18 mouse cellular contexts compared by ENCODE assay signal in genomic region chr16:38592026-38592678, GRCm38 (mm10). TPM values are rescaled to one million over a fixed set of nuclear protein-coding genes. Genes with fewer than 3 reads are reported as not detected.
DNase-seq lines count a peak whose midpoint lies in the region; ATAC-seq and TF ChIP-seq lines count a peak whose summit lies in the region.
"Had no signal": no experiment of that assay in that cellular context is flagged by ENCODE, and none has a peak within 500 bp of the region (broad histone marks: within the 10 kb centered on the region; RNA-seq: fewer than 3 reads in every experiment).

No protein-coding gene starts in this region.

- no peak for TF ChIP-seq CTCF in heart, adult 2 months (IDR thresholded peaks at IDR 0.05)

- no peaks in the 10 kb centered on the region; the same call in 1 of the 2 replicates for H3K9me3 ChIP-seq in kidney, embryonic 16.5 days (ENCODE audit: low read length)
- H3K9me3 ChIP-seq: heart, embryonic 13.5 days; limb, embryonic 12.5 days; stomach, embryonic 15.5 days had no signal

- no peaks in the 10 kb centered on the region for H3K27me3 ChIP-seq in heart, adult 2 months (ENCODE audit: control insufficient read depth, insufficient read depth, low read length)
- H3K27me3 ChIP-seq in kidney, embryonic 16.5 days (ENCODE audit: insufficient read depth, low read length): no peaks in the 10 kb centered on the region
- H3K27me3 ChIP-seq: heart, embryonic 13.5 days; limb, embryonic 12.5 days; stomach, embryonic 15.5 days had no signal

- no peak overlapping the region for H3K4me2 ChIP-seq in kidney, embryonic 16.5 days (replicated peaks; ENCODE audit: low read depth, low read length)
- H3K4me2 ChIP-seq: heart, embryonic 13.5 days; limb, embryonic 12.5 days; stomach, embryonic 15.5 days had no signal

- no peak overlapping the region for H3K4me3 ChIP-seq in heart, adult 2 months
- no peak overlapping the region for H3K4me3 ChIP-seq in kidney, embryonic 16.5 days (ENCODE audit: low read length)
- H3K4me3 ChIP-seq: erythroblast, embryonic 14.5 days; heart, embryonic 13.5 days; limb, embryonic 12.5 days; stomach, embryonic 15.5 days had no signal

- no peak for TF ChIP-seq EP300 in heart, adult 2 months (IDR thresholded peaks at IDR 0.05; ENCODE audit: insufficient read depth, low read depth, low read length)

- H3K9ac ChIP-seq in heart, adult 2 months (ENCODE audit: low read depth, low read length): no peak overlapping the region
- H3K9ac ChIP-seq in kidney, embryonic 16.5 days (replicated peaks; ENCODE audit: low read length): no peak overlapping the region
- H3K9ac ChIP-seq: heart, embryonic 13.5 days; limb, embryonic 12.5 days; stomach, embryonic 15.5 days had no signal

- H3K4me1 ChIP-seq in heart, adult 2 months (ENCODE audit: control insufficient read depth, insufficient read depth, low read length): peaks cover 9% of the 10 kb centered on the region
- H3K4me1 ChIP-seq in kidney, embryonic 16.5 days (ENCODE audit: insufficient read depth, low read length): no peaks in the 10 kb centered on the region
- H3K4me1 ChIP-seq: heart, embryonic 13.5 days; limb, embryonic 12.5 days; stomach, embryonic 15.5 days had no signal

- H3K79me2 ChIP-seq in heart, adult 2 months (replicated peaks; ENCODE audit: control insufficient read depth, insufficient read depth, low read length): no peaks in the 10 kb centered on the region

- H3K27ac ChIP-seq in heart, adult 2 months: peak overlapping the region; percentile 70
- H3K27ac ChIP-seq in kidney, embryonic 16.5 days (ENCODE audit: low read length): no peak overlapping the region
- H3K27ac ChIP-seq: heart, embryonic 13.5 days; limb, embryonic 12.5 days; stomach, embryonic 15.5 days had no signal

- intact Hi-C loops in heart, adult 2 months (cut with DNase I): no loop called here

- WGBS in heart, adult 2 months: 56% methylated on average over 12 of the region's 12 CpGs
- 83% methylated on average over 12 of the region's 12 CpGs for WGBS in kidney, embryonic 16.5 days

- ATAC-seq in kidney, embryonic 16.5 days (ENCODE audit: low FRiP score, low TSS enrichment): no peak

- peak in 1 of 2 experiments; percentile 44 for DNase-seq in heart, adult 2 months
- no peak for DNase-seq in heart, postnatal 4 days
- DNase-seq in kidney, postnatal 14 days: peak; percentile 19
- peak; percentile 42 for DNase-seq in retina, postnatal 1 day
- DNase-seq in retina, embryonic 14.5 days (ENCODE audit: low spot score): no peak
- peak; percentile 31 for DNase-seq in telencephalon, adult 2 months (ENCODE audit: low read depth, low spot score)
- DNase-seq in adrenal gland, postnatal 25 days: no peak
- DNase-seq: cerebellum, postnatal 10 days; layer of hippocampus, postnatal 36 days; lung, postnatal 14 days; right cerebral cortex, adult 18-20 months; spleen, adult 18-20 months; thymus, postnatal 14 days had no signal

- TF ChIP-seq POLR2A in heart, adult 2 months (IDR thresholded peaks at IDR 0.05; ENCODE audit: insufficient read depth, low read depth, low read length): peak; percentile 19; the same call in 1 of the 2 replicates

- H3K36me3 ChIP-seq in heart, adult 2 months (ENCODE audit: control insufficient read depth, insufficient read depth, low read length): peaks cover 8% of the 10 kb centered on the region
- peaks cover 54% of the 10 kb centered on the region for H3K36me3 ChIP-seq in kidney, embryonic 16.5 days (ENCODE audit: insufficient read depth, low read length)

RNA-seq across cellular contexts. Expression of gene Tmem39a, which starts 33.7 kb away (rescaled TPM):
- total RNA-seq in heart, adult 2 months (2021): 10 to 100 TPM; 18.3 to 21.8 TPM
- 45.3 and 65.2 TPM in 2 replicates for polyA plus RNA-seq in heart, adult 2 months (2012; rRNA removed)
- total RNA-seq in heart, postnatal 4 days (2021): 10 to 100 TPM; 31.2 to 33.6 TPM
- polyA plus RNA-seq in kidney, embryonic 16.5 days (2015; fragmentation: Nextera tagmentation; extraction: Ambion mirVana): 133 and 139 TPM in 2 replicates
- 74.4 and 80.8 TPM in 2 replicates for total RNA-seq in adrenal gland, postnatal 25 days (2021)

RNA-seq across cellular contexts. Expression of gene Poglut1, which starts 42.1 kb away (rescaled TPM):
- total RNA-seq in heart, adult 2 months (2021): 10 to 100 TPM; 10.8 to 11.0 TPM
- 12.9 and 18.0 TPM in 2 replicates for polyA plus RNA-seq in heart, adult 2 months (2012; rRNA removed)
- total RNA-seq in heart, postnatal 4 days (2021): 10 to 100 TPM; 14.0 to 15.4 TPM
- polyA plus RNA-seq in kidney, embryonic 16.5 days (2015; fragmentation: Nextera tagmentation; extraction: Ambion mirVana): 62.2 and 62.9 TPM in 2 replicates
- total RNA-seq in adrenal gland, postnatal 25 days (2021): 29.6 and 34.0 TPM in 2 replicates

Comparison
In these comparisons a context has a peak if more than half of its experiments do, and no peak if none do; other contexts are left out.
1. DNase-seq: peak in kidney, postnatal 14 days (single experiment), retina, postnatal 1 day (single experiment) and telencephalon, adult 2 months (single experiment); none in heart, postnatal 4 days (single experiment), retina, embryonic 14.5 days (single experiment) and adrenal gland, postnatal 25 days (single experiment).